Mouse (Mus musculus) embryonic fibroblast, embryonic 13.5 days (primary cell): ENCODE results near the gene Olfr368. TPM values are rescaled to one million over a fixed set of nuclear protein-coding genes. Genes with fewer than 3 reads are reported as not detected.
A peak's percentile ranks its signal among the peaks of the same experiment; 100 is the strongest.

Experiments used
- H3K27ac ChIP-seq: 2 replicates; pipeline ENCODE4 v1.5.1; 2012; ENCODE audit warnings: low read length, control low read depth, inconsistent platforms; ENCODE audit not compliant: insufficient read depth
- H3K4me1 ChIP-seq: 2 replicates; pipeline ENCODE4 v1.6.1; 2011; ENCODE audit warnings: low read length; ENCODE audit not compliant: control insufficient read depth, insufficient read depth
- H3K4me3 ChIP-seq: 2 replicates; pipeline ENCODE4 v1.5.1; 2011; ENCODE audit warnings: mild to moderate bottlenecking, control low read depth, low read length; ENCODE audit not compliant: insufficient read depth
- CTCF ChIP-seq: IDR thresholded peaks from 2 replicates; pipeline ENCODE4 v1.5.1; 2011; ENCODE audit warnings: mild to moderate bottlenecking, control low read depth, low read length, moderate library complexity, borderline replicate concordance; ENCODE audit not compliant: insufficient read depth
- POLR2A ChIP-seq: IDR thresholded peaks from 2 replicates; pipeline ENCODE4 v1.6.1; 2011; ENCODE audit warnings: low read depth, mild to moderate bottlenecking, control low read depth, low read length, moderate library complexity
- polyA plus RNA-seq: library from polyadenylated mRNA; stranded (reverse); fragments of >200 nt; gene quantifications from 2 replicates; pipeline ENCODE4 v1.2.4, GENCODE M21; 2011; ENCODE audit warnings: low read depth; ENCODE audit not compliant: missing spikeins, insufficient read length

Gene Olfr368
- not detected in 2 replicates for polyA plus RNA-seq

- TF ChIP-seq CTCF (no peak), POLR2A (no peak)
- Histone ChIP-seq H3K4me1 (no peaks in the 10 kb centered on the region), H3K4me3 (no peak within 1 kb of the TSS), H3K27ac (no peak within 1 kb of the TSS)
Measured at GRCm38 (mm10) chr2:37326215-37326614, at the start of gene Olfr368. Gene Olfr368 (plus strand): TSS chr2:37326515.

- no peak overlapping the region for H3K27ac ChIP-seq
- TF ChIP-seq POLR2A, result no peak
- no peak for TF ChIP-seq CTCF
- H3K4me1 ChIP-seq, result no peaks in the 10 kb centered on the region
- H3K4me3 ChIP-seq, result no peak overlapping the region
Measured at GRCm38 (mm10) chr2:37333321-37333720, 7.0 kb downstream of the Olfr368 start.

GRCm38 (mm10) chr2:37338497-37339187 lies 12.3 kb downstream of the Olfr368 start:
- Histone ChIP-seq H3K27ac (peak overlapping the region; percentile 48), H3K4me1 (no peaks in the 10 kb centered on the region), H3K4me3 (no peak overlapping the region)
- no peak for TF ChIP-seq POLR2A
- TF ChIP-seq CTCF, result peak; percentile 51; the same call in 1 of the 2 replicates

GRCm38 (mm10) chr2:37351671-37352070 lies 25.4 kb downstream of the Olfr368 start:
- no peak for TF ChIP-seq CTCF
- TF ChIP-seq POLR2A, result no peak
- Histone ChIP-seq H3K4me1 (no peaks in the 10 kb centered on the region), H3K4me3 (no peak overlapping the region), H3K27ac (no peak overlapping the region)

- Histone ChIP-seq H3K4me3 (no peak overlapping the region), H3K4me1 (no peaks in the 10 kb centered on the region; the same call in 1 of the 2 replicates), H3K27ac (no peak overlapping the region)
- no peak for TF ChIP-seq CTCF
- TF ChIP-seq POLR2A, result no peak
Measured at GRCm38 (mm10) chr2:37355571-37355970, 29.3 kb downstream of the Olfr368 start.

DNA sequence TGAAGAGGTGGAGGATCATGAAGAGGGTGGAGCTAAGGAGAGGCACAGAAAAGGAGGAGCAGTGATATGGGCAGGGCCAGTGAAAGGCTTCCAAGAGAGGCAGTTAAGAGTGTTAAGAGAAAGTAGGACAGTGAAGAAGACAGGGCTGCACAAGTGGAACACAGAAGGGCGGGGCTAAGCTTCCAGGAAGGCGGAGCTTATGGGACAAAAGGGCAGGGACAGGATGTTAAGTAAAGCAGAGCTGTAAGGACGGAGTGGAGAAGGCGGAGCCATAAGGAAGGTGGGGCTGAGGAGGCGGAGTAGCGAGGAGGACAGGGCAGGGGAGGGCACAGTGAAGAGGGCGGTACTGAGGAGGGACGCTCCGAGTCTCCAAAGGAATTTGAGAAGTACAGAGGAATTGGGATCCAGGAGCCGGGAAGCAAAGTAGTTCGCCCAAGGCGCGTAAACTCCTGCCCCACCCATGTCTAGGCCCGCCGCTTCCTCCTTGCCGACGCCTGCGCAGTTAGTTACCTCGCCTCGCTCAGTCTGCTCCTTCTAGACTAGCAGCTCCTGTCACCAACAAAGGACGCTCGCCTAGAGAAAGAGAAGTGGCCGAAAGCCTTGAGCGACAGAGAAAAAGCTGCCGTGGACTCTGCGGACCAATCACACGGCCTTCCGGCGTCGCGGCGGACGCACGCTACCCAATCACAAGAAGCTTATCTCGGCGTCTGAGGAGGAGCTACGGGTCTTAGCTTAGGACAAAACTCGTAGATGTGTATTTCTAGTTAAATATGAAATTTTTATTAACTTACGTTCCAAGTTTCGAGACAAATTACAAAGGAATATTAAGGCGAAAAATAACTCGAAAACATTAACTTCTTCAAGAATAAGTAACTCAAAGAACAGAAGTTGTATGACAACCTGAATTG lies 32.6 kb downstream of the Olfr368 start, which contains the start of gene Pdcl:
Gene Pdcl, minus strand, starts transcription at position 700 of the 908 bp plus-strand sequence.
- H3K4me3 ChIP-seq, result peak within 1 kb of the TSS; percentile 85
- peak within 1 kb of the TSS; percentile 96 for H3K27ac ChIP-seq
- peak; percentile 84 for TF ChIP-seq POLR2A
- TF ChIP-seq CTCF, result no peak
- no peaks in the 10 kb centered on the region; the same call in 1 of the 2 replicates for H3K4me1 ChIP-seq

- no peak; the same call in 1 of the 2 replicates for TF ChIP-seq POLR2A
- no peak for TF ChIP-seq CTCF
- Histone ChIP-seq H3K27ac (peak overlapping the region; percentile 10; the same call in 1 of the 2 replicates), H3K4me1 (no peaks in the 10 kb centered on the region; the same call in 1 of the 2 replicates), H3K4me3 (no peak overlapping the region)
Measured at GRCm38 (mm10) chr2:37359908-37360307, 33.6 kb downstream of the Olfr368 start.

DNA sequence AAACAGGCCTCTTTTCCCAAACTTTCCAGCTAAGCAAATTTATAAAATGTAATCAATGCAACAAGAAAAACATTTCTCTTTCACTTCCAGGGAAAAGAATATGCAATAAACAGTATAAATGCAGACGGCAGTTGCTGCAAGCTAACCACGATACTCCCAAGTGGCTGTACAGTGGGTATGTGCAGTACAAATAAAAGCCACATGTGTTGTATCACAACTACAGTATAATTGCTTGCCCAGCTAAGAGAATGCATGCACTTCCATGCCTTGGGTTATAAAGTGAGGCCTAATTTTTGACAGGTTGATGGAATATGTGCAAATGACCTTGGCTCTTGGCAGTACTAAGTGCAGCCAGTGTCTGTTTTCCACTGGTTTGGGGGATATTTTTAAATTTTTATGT lies 44.3 kb downstream of the Olfr368 start:
- Histone ChIP-seq H3K4me3 (no peak overlapping the region), H3K4me1 (peaks cover 2% of the 10 kb centered on the region; the same call in 1 of the 2 replicates)

GRCm38 (mm10) chr2:37376018-37376417 lies 49.7 kb downstream of the Olfr368 start:
- H3K27ac ChIP-seq, result no peak overlapping the region
- peaks cover 4% of the 10 kb centered on the region; the same call in 1 of the 2 replicates for H3K4me1 ChIP-seq
- no peak for TF ChIP-seq POLR2A
- no peak for TF ChIP-seq CTCF
- H3K4me3 ChIP-seq, result no peak overlapping the region

More for the DNA sequence above, 44.3 kb downstream of the Olfr368 start:
- H3K27ac ChIP-seq, result no peak overlapping the region
- TF ChIP-seq CTCF (no peak), POLR2A (no peak)

DNA sequence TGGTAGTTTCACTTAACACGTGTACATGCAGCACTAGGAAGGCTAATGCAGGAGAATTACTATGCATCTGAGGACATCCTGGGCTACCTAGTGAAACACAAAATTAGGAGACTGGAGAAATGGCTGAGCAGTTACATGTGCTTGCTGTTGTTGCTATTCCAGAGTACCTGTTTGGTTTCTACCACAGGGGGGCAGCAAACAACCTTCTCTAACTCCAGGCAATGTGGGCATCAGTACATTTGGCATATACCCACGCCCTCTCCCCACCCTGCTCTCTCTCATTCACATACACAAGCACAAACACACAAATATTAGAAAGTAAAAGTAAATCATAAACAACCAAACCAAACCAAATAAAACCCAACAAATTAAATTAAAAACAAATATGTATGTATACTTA lies 53.9 kb downstream of the Olfr368 start:
- Histone ChIP-seq H3K4me1 (peaks cover 4% of the 10 kb centered on the region; the same call in 1 of the 2 replicates), H3K4me3 (no peak overlapping the region), H3K27ac (no peak overlapping the region)
- TF ChIP-seq CTCF (no peak), POLR2A (no peak)

Other genes starting within 250 kb of the Olfr368 start
- gene Olfr361, start 237.2 kb upstream of the Olfr368 start, polyA plus RNA-seq, result not detected in 2 replicates
- not detected in 2 replicates for gene Olfr362, start 208.6 kb upstream of the Olfr368 start, polyA plus RNA-seq
- gene Olfr364-ps1, start 187.2 kb upstream of the Olfr368 start, polyA plus RNA-seq, result not detected in 2 replicates
- not detected in 2 replicates for gene Olfr365, start 138.3 kb upstream of the Olfr368 start, polyA plus RNA-seq
- gene Olfr366, start 114.9 kb upstream of the Olfr368 start, polyA plus RNA-seq, result 0.12 TPM in 1 of 2 replicates, not detected in the other
- gene Pdcl, start 32.8 kb downstream of the Olfr368 start, polyA plus RNA-seq, result 47.4 and 55.3 TPM in 2 replicates
- 51.9 and 58.1 TPM in 2 replicates for gene Rc3h2, start 96.4 kb downstream of the Olfr368 start, polyA plus RNA-seq
- 10.6 and 12.1 TPM in 2 replicates for gene Zbtb26, start 116.6 kb downstream of the Olfr368 start, polyA plus RNA-seq
- 13.5 and 16.0 TPM in 2 replicates for gene Zbtb6, start 116.7 kb downstream of the Olfr368 start, polyA plus RNA-seq
- gene Rabgap1, start 116.8 kb downstream of the Olfr368 start, polyA plus RNA-seq, result 63.1 and 66.7 TPM in 2 replicates
- gene Gpr21, start 189.8 kb downstream of the Olfr368 start, polyA plus RNA-seq, result 1.5 and 4.8 TPM in 2 replicates